Mouse (Mus musculus): ENCODE measurements around the gene Slc27a3.

DNA sequence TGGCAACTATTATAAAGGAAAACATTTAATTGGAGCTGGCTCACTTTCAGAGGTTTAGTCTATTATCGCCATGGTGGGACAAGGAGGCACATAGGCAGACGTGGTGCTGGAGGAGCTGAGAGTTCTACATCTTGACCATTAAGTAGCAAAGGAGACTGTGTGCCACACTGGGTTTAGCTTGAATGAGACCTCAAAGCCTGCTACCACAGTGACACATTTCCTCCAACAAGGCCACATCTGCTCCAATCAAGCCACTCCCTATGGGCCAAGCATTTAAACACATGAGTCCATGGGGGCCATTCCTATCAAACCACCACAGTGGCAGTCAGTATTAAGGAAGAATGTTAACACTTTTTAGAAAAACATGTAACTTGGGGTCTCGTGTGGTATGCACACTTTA lies 51.5 kb downstream of the Slc27a3 start:
- TF ChIP-seq CTCF (IDR thresholded peaks at IDR 0.05; ENCODE audit: extremely low read depth, insufficient read depth, insufficient read length, insufficient replicate concordance) (no peak), POLR2A (IDR thresholded peaks at IDR 0.05; ENCODE audit: low read depth, low read length) (no peak)
